Mouse (Mus musculus) hindbrain, embryonic 15.5 days (tissue): ENCODE results near the gene Cldn22. TPM values are rescaled to one million over a fixed set of nuclear protein-coding genes. Genes with fewer than 3 reads are reported as not detected.

Experiments used
- ATAC-seq: fragments of 200-750 bp; cut with Nextera tagmentation; 2 replicates; pipeline ENCODE4 v1.8.0; 2017; ENCODE audit warnings: low read depth, moderate number of reproducible peaks, moderate TSS enrichment; ENCODE audit not compliant: low FRiP score
- H3K27ac ChIP-seq: fragments of 300-500 bp; sonication (generic); replicated peaks from 2 replicates; pipeline ENCODE4 v1.5.1; 2015; ENCODE audit warnings: mild to moderate bottlenecking, inconsistent platforms
- H3K27me3 ChIP-seq: fragments of 300-500 bp; sonication (generic); 2 replicates; pipeline ENCODE4 v1.6.1; 2015; ENCODE audit warnings: control low read depth, inconsistent platforms
- H3K36me3 ChIP-seq: fragments of 300-500 bp; sonication (generic); 2 replicates; pipeline ENCODE4 v1.6.1; 2015; ENCODE audit warnings: control low read depth, inconsistent platforms
- H3K4me1 ChIP-seq: fragments of 300-500 bp; sonication (generic); replicated peaks from 2 replicates; pipeline ENCODE4 v1.6.1; 2015; ENCODE audit warnings: control low read depth, inconsistent platforms
- H3K4me2 ChIP-seq: fragments of 300-500 bp; sonication (generic); 2 replicates; pipeline ENCODE4 v1.6.1; 2015; ENCODE audit warnings: moderate library complexity, mild to moderate bottlenecking, inconsistent platforms
- H3K4me3 ChIP-seq: fragments of 300-500 bp; sonication (generic); 2 replicates; pipeline ENCODE4 v1.5.1; 2015; ENCODE audit warnings: mild to moderate bottlenecking, inconsistent platforms
- H3K9ac ChIP-seq: fragments of 300-500 bp; sonication (generic); 2 replicates; pipeline ENCODE4 v1.6.1; 2015; ENCODE audit warnings: inconsistent platforms
- H3K9me3 ChIP-seq: fragments of 300-500 bp; sonication (generic); 2 replicates; pipeline ENCODE4 v1.6.1; 2016; ENCODE audit warnings: control low read depth, inconsistent platforms
- WGBS: fragments of 180-500 bp; shearing (Covaris S2); methylation state at CpG from one replicate; pipeline ENCODE4 v1.1.7; 2015; 5-methylcytosine and 5-hydroxymethylcytosine counted together
- polyA plus RNA-seq: library from polyadenylated mRNA; unstranded; fragments of >200 nt; fragmentation: Nextera tagmentation; extraction: Ambion mirVana; gene quantifications from 2 replicates; pipeline ENCODE4 v1.2.1, GENCODE M21; 2015

Cldn22 gene
- polyA plus RNA-seq, 1 experiment from 2014 or later = not detected

DNA sequence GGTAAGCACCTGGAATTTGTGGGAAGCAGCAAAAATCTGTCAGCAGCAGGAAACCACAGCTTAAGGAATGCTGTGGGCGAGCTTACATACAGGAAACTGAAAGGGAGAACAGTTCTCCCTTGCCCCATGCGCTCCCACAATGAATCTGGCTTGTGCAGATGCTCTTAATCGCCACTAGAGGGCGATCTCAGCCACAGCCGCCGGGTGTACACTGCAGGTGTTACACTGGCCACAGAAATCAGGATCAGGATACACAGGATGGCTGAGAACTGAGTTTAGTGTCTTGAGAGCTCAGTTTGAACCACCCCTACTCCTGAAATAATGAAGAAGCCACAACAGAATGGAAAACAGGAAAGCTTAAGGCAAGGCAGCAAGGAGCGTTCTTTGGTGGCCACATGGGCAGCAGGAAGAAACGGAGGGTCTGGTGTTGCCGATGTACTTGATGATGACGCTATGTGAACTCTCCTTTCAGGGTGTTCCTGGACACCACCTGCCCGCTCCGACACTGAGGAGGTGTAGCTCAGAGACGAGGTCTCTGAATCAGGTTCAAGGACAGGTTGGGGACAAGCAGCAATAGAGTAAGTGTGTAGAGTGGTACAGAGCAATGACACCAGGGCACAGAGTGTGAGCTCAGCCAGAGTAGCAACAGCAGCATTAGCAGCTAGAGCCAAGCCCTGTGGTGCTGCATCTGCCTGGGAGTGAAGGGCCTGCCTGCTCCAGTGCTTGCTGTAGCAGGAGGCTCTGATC is 48.3 kb downstream of the Cldn22 start:
- H3K27me3 ChIP-seq = no peaks in the 10 kb centered on the region
- H3K4me2 ChIP-seq = no peak overlapping the region
- no peak overlapping the region for H3K27ac ChIP-seq
- H3K9me3 ChIP-seq = no peaks in the 10 kb centered on the region
- ATAC-seq = peak; percentile 79
- no peaks in the 10 kb centered on the region for H3K4me1 ChIP-seq
- no peaks in the 10 kb centered on the region for H3K36me3 ChIP-seq
- 48% methylated on average over 13 of the region's 13 CpGs for WGBS
- no peak overlapping the region for H3K9ac ChIP-seq
- no peak overlapping the region for H3K4me3 ChIP-seq

DNA sequence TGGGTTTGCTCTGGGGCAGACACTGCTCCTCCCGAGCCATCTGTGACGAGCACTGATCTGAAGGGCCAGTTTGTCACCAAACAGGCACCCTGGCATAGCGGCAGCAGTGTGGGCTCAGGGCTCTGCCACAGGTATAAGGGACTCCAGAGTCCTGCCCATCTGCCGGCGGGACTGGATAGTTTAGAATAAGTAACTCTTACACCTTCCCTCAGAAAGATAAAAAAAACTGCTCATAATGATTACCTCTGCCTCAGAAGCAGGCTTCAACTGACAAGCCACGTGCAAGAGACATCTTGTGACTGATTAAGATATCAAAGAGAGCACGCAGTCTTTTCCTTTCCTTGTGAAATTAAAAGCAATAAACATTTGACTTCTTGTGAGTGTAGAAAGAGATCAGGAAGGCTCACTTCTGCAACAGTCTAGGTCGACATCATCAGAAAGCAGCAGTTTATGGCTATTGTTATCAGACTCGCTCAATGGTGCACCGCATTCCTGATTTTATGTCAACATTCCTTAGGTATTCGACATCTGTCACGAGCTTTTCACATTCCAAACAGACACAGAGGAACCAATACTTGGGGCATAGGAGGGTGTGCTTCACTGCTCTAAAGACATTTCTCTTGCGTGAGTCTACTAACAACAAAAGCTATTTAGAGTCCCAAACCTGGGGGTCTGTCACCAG is 50.4 kb downstream of the Cldn22 start:
- no peak overlapping the region for H3K4me2 ChIP-seq
- no peak overlapping the region for H3K4me3 ChIP-seq
- no peak overlapping the region for H3K9ac ChIP-seq
- H3K36me3 ChIP-seq = no peaks in the 10 kb centered on the region
- 69% methylated on average over 13 of the region's 13 CpGs for WGBS
- H3K9me3 ChIP-seq = no peaks in the 10 kb centered on the region
- no peaks in the 10 kb centered on the region for H3K4me1 ChIP-seq
- H3K27ac ChIP-seq = no peak overlapping the region
- no peaks in the 10 kb centered on the region for H3K27me3 ChIP-seq
- ATAC-seq = no peak

Other genes with a start within 250 kb of the Cldn22 start
- gene Ing2, start 148.9 kb upstream of the Cldn22 start, polyA plus RNA-seq = 6.7 and 7.2 TPM in 2 replicates
- gene Cdkn2aip, start 110.5 kb upstream of the Cldn22 start, polyA plus RNA-seq = 27.7 and 29.7 TPM in 2 replicates
- not detected in 2 replicates for gene Cldn24, start 2.3 kb upstream of the Cldn22 start, polyA plus RNA-seq
- gene Wwc2, start 166.4 kb downstream of the Cldn22 start, polyA plus RNA-seq = 6.0 and 7.2 TPM in 2 replicates